Mouse (Mus musculus): Measurements from ENCODE around the gene Eml1. TPM values are rescaled to one million over a fixed set of nuclear protein-coding genes. Genes with fewer than 3 reads are reported as not detected.
A peak's percentile ranks its signal among the peaks of the same experiment; 100 is the strongest.

The Eml1 gene
- polyA plus RNA-seq, 1 experiment, result not detected

GRCm38 (mm10) chr12:108422858-108423631 is 52.3 kb downstream of the Eml1 start:
- 0 out of 2 replicates have a peak overlapping the region, but pooled peaks have one; percentile 23 for H3K27ac ChIP-seq (ENCODE audit: insufficient read depth, low read depth, low read length)
- 2% methylated on average over 88 of the region's 90 CpGs for WGBS
- 0 out of 2 replicates have a peak, but pooled peaks cover 3% of the 10 kb centered on the region for H3K4me1 ChIP-seq (ENCODE audit: control insufficient read depth, insufficient read depth, low read length)
- TF ChIP-seq CTCF (IDR thresholded peaks at IDR 0.05; ENCODE audit: insufficient read depth, low read depth, low read length) (peak; percentile 41; the same call in 1 of the 2 replicates), POLR2A (IDR thresholded peaks at IDR 0.05; ENCODE audit: insufficient read depth, low read depth, low read length) (peak; percentile 30; the same call in 1 of the 2 replicates)
- H3K4me3 ChIP-seq (ENCODE audit: insufficient read depth, low read depth, low read length), result peak overlapping the region; percentile 75

- Histone ChIP-seq H3K27ac (ENCODE audit: insufficient read depth, low read depth, low read length) (no peak overlapping the region), H3K4me1 (ENCODE audit: control insufficient read depth, insufficient read depth, low read length) (peaks cover 7% of the 10 kb centered on the region), H3K4me3 (ENCODE audit: insufficient read depth, low read depth, low read length) (no peak overlapping the region)
- TF ChIP-seq POLR2A (IDR thresholded peaks at IDR 0.05; ENCODE audit: insufficient read depth, low read depth, low read length) (no peak), CTCF (IDR thresholded peaks at IDR 0.05; ENCODE audit: insufficient read depth, low read depth, low read length) (no peak)
- WGBS, result 84% methylated on average over 3 of the region's 3 CpGs
These were observed 60.2 kb downstream of the Eml1 start for GRCm38 (mm10) chr12:108430964-108431363.

GRCm38 (mm10) chr12:108431714-108432113 is 61.0 kb downstream of the Eml1 start:
- 88% methylated on average over 6 of the region's 6 CpGs for WGBS
- H3K4me1 ChIP-seq (ENCODE audit: control insufficient read depth, insufficient read depth, low read length), result peaks cover 10% of the 10 kb centered on the region
- TF ChIP-seq POLR2A (IDR thresholded peaks at IDR 0.05; ENCODE audit: insufficient read depth, low read depth, low read length) (no peak), CTCF (IDR thresholded peaks at IDR 0.05; ENCODE audit: insufficient read depth, low read depth, low read length) (no peak)
- no peak overlapping the region for H3K27ac ChIP-seq (ENCODE audit: insufficient read depth, low read depth, low read length)
- H3K4me3 ChIP-seq (ENCODE audit: insufficient read depth, low read depth, low read length), result no peak overlapping the region

DNA sequence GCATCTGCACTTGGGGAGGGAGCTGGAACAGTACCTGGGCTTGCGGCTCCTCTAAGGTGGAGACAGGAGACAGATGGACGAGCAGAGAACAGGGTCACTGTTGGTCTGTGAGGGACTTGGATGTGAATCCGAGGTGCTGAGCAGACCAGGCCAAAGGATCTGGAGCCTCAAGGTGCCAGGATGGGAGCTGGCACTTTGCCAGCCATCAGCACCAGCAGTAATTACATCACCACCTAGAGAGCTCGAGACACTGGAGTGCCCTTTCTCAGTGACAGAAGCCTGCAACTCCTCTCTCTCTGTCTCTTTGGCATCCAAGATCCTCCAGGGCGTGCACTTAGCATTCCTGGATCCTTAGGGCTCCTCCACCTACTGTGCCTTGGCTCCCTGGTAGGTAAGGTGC is 61.8 kb downstream of the Eml1 start:
- WGBS, result 82% methylated on average over 5 of the region's 5 CpGs
- TF ChIP-seq CTCF (IDR thresholded peaks at IDR 0.05; ENCODE audit: insufficient read depth, low read depth, low read length) (no peak), POLR2A (IDR thresholded peaks at IDR 0.05; ENCODE audit: insufficient read depth, low read depth, low read length) (no peak)

GRCm38 (mm10) chr12:108433030-108433429 is 62.3 kb downstream of the Eml1 start:
- Histone ChIP-seq H3K4me3 (ENCODE audit: insufficient read depth, low read depth, low read length) (no peak overlapping the region), H3K27ac (ENCODE audit: insufficient read depth, low read depth, low read length) (no peak overlapping the region), H3K4me1 (ENCODE audit: control insufficient read depth, insufficient read depth, low read length) (peaks cover 17% of the 10 kb centered on the region)
- WGBS, result 71% methylated on average over 16 of the region's 16 CpGs
- no peak for TF ChIP-seq POLR2A (IDR thresholded peaks at IDR 0.05; ENCODE audit: insufficient read depth, low read depth, low read length)
- no peak for TF ChIP-seq CTCF (IDR thresholded peaks at IDR 0.05; ENCODE audit: insufficient read depth, low read depth, low read length)

More for the DNA sequence above, 61.8 kb downstream of the Eml1 start:
- Histone ChIP-seq H3K27ac (ENCODE audit: insufficient read depth, low read depth, low read length) (no peak overlapping the region), H3K4me1 (ENCODE audit: control insufficient read depth, insufficient read depth, low read length) (peaks cover 14% of the 10 kb centered on the region), H3K4me3 (ENCODE audit: insufficient read depth, low read depth, low read length) (no peak overlapping the region)

- no peak overlapping the region for H3K27ac ChIP-seq (ENCODE audit: insufficient read depth, low read depth, low read length)
- WGBS, result 63% methylated on average over 10 of the region's 10 CpGs
- H3K4me3 ChIP-seq (ENCODE audit: insufficient read depth, low read depth, low read length), result no peak overlapping the region
- H3K4me1 ChIP-seq (ENCODE audit: control insufficient read depth, insufficient read depth, low read length), result peaks cover 17% of the 10 kb centered on the region
- TF ChIP-seq POLR2A (IDR thresholded peaks at IDR 0.05; ENCODE audit: insufficient read depth, low read depth, low read length) (no peak), CTCF (IDR thresholded peaks at IDR 0.05; ENCODE audit: insufficient read depth, low read depth, low read length) (no peak)
These were observed 62.7 kb downstream of the Eml1 start for GRCm38 (mm10) chr12:108433498-108433897.

DNA sequence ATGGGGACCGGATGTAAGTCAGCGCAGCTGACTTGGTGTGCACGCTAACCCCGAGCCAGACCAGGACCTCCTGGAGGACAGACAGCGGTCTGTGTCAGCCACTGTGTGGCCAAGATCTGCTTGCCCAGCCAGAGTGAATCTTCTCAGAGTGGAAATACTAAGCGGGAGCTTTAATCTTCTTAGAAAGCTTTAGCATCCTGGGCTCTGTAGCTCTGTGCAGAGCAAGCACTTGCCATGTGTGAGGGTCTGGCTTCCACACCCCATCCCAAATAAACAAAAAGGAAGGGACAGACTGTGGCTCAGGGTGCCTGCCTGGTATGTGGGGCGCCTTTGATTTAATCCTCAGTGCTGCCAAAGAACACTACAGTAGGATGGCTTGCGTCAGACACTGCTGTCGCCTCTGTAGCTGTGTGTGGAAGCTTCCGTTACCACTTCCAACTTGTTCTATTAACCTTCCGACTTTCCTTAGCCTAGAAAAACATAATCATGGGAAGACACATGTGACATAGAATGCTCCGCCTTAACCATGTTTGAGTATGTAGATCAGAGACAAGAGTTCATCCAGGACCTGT is 64.8 kb downstream of the Eml1 start:
- TF ChIP-seq POLR2A (IDR thresholded peaks at IDR 0.05; ENCODE audit: insufficient read depth, low read depth, low read length) (no peak), CTCF (IDR thresholded peaks at IDR 0.05; ENCODE audit: insufficient read depth, low read depth, low read length) (no peak)
- H3K4me3 ChIP-seq (ENCODE audit: insufficient read depth, low read depth, low read length), result no peak overlapping the region
- WGBS, result 72% methylated on average over 12 of the region's 12 CpGs
- peaks cover 15% of the 10 kb centered on the region for H3K4me1 ChIP-seq (ENCODE audit: control insufficient read depth, insufficient read depth, low read length)
- no peak overlapping the region for H3K27ac ChIP-seq (ENCODE audit: insufficient read depth, low read depth, low read length)

- TF ChIP-seq CTCF (IDR thresholded peaks at IDR 0.05; ENCODE audit: insufficient read depth, low read depth, low read length), result no peak
- no peak for TF ChIP-seq POLR2A (IDR thresholded peaks at IDR 0.05; ENCODE audit: insufficient read depth, low read depth, low read length)
- no peak overlapping the region for H3K4me3 ChIP-seq (ENCODE audit: insufficient read depth, low read depth, low read length)
- peaks cover 15% of the 10 kb centered on the region for H3K4me1 ChIP-seq (ENCODE audit: control insufficient read depth, insufficient read depth, low read length)
- WGBS, result 63% methylated on average over 24 of the region's 24 CpGs
- H3K27ac ChIP-seq (ENCODE audit: insufficient read depth, low read depth, low read length), result no peak overlapping the region
These were observed 65.5 kb downstream of the Eml1 start for GRCm38 (mm10) chr12:108436029-108436923.

All from olfactory bulb, adult 2 months (tissue).